Mouse (Mus musculus) embryonic fibroblast, embryonic 13.5 days (primary cell): Measurements from ENCODE around the gene Zfp746.

ENCODE experiments used
- CTCF ChIP-seq: IDR thresholded peaks from 2 replicates; pipeline ENCODE4 v1.5.1; 2011; ENCODE audit warnings: mild to moderate bottlenecking, control low read depth, low read length, moderate library complexity, borderline replicate concordance; ENCODE audit not compliant: insufficient read depth
- POLR2A ChIP-seq: IDR thresholded peaks from 2 replicates; pipeline ENCODE4 v1.6.1; 2011; ENCODE audit warnings: low read depth, mild to moderate bottlenecking, control low read depth, low read length, moderate library complexity

- no peak for TF ChIP-seq POLR2A
- TF ChIP-seq CTCF = no peak
Measured at GRCm38 (mm10) chr6:48083733-48084191, 2.6 kb downstream of the Zfp746 start.
